Mouse (Mus musculus): ENCODE results near the gene Ptpre.
"Not testable (repeated sequence)": the region's sequence is repeated elsewhere in the genome, so short reads cannot be mapped to it uniquely, and the experiment has no call there.

The Ptpre gene

DNA sequence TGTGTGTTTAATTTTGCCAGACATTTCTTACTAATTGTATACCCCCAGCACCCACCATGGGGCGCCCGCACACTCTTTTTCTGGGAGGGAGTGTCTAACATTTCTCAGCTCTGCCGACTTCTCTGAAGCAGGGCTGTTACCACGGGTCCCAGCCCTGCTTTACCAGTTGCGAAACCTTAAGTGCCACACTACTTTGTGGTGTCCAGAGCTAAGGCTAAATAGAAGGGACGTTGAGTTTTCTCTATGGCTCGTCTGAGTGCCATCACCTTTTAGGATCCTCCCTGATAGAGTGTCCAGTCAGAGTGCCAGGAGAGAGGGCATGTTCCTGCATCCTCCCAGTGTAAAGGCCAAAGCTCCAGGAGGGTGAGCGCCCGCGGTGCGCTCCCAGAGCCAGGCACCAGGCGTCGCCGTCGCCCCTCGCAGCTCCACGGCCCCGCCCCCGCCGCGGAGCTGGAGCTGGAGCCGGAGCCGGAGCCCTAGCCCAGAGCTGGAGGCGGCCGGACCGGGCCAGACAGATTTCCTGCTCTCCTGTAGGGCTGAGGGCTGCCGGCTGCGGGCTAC, at the start of gene Ptpre:
Gene Ptpre, plus strand, starts transcription at position 141 of the 561 bp plus-strand sequence.
- peak; percentile 91 for DNase-seq (ENCODE audit: low spot score)

- no peak for DNase-seq (ENCODE audit: low spot score)
Observed at GRCm38 (mm10) chr7:135488214-135488810, 49.0 kb upstream of the Ptpre start.

DNA sequence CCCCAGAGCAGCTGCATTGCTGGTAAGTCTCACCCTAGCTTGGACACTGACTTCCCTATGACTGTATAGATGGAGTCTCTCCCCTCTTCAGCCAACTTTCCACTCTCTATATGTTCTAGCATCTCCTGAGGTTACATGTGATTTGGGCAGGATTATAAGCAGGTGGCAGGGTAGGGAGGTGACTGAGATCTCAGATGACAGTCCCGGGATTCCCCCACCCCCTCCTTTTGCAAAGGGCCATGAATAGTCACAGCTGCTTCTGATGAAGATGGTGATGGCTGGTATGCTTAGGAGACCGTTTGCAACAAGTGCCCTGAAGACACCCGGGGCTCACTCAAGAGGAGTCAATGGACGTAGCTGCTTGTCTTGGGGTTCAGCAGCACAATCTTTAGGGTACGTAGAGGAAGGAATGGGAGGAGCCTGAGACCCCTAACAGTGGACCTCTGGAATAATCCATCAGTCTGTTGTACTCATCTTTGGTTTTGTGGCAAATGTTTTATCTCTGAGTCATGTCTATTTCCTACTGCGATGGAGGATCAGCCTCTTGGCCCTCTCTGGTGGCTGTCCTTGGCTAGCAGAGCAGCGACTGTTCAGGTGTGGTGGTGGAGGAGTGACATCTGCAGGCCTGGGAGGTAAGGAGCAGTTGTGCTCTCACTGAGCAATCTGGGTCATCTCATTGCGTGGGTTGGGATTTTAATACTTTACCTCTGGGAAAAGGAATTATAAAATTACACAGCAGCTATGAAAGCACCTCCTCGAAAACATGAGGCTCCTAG, 47.4 kb upstream of the Ptpre start:
- no peak for DNase-seq (ENCODE audit: low spot score)

DNA sequence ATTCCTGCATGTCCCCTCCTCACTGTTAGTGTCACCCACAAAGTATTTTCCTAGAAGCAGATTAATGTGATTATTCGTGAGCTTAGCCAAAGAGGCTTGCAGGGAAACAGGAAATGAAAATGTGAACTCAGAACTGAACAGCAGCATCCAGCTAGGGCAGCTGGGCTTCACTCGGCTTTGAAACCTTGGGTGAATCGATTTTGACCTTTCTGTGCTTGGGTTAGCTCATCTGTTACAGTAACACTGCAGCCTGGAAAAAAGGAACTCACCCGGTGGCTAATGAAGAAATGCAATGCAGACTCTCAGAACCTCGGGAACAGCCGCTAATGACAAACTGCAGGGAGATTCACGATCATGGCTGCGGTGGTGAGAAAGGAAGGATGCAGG, 46.8 kb upstream of the Ptpre start:
- no peak for DNase-seq (ENCODE audit: low spot score)

DNA sequence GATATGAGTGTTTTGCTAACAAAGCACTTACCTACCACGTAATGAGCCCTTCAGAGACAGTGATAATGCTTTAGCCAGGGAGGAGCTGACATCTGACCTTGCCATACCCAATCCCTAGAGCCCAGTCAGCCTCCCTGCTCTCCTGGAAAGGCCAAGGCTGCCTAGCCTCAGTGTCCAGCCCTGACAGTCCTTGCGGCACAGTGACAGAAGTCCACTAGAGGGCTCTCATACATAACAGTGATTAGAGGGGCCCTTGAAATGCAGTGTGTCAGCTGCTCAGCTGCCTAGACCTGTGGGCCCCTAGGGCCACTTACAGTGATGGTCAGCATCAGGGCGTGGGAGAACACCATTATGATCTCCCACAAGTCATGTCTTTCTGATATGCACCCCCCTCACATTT, 42.0 kb upstream of the Ptpre start:
- DNase-seq (ENCODE audit: low spot score): no peak

DNA sequence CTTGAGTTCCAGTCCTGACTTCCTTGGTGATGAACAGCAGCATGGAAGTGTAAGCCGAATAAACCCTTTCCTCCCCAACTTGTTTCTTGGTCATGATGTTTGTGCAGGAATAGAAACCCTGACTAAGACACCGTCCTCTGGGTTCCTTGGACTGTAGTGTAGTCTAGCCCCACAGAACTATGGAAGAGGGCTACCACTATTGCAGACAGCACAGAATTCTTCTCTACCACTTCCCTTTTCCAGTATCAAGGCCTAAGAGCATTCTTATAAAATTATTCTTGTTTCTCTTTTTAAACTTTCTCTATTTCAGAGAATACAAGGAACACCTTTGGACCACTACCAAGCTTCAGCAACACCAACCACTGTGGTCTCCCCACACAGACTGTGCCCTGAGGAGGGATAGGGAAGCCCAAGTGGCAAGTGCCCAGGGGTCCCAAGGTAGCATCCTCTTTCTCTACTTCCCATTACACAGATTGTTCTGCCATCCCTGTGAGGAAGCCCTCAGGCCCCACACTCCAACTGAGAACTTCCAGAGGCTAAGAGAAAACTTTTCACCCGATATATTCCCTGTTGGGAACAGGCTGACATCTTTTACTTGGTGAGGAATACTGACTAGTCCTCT, 38.6 kb upstream of the Ptpre start:
- no peak for DNase-seq (ENCODE audit: low spot score)

GRCm38 (mm10) chr7:135499403-135499802, 37.9 kb upstream of the Ptpre start:
- no peak for DNase-seq (ENCODE audit: low spot score)

DNA sequence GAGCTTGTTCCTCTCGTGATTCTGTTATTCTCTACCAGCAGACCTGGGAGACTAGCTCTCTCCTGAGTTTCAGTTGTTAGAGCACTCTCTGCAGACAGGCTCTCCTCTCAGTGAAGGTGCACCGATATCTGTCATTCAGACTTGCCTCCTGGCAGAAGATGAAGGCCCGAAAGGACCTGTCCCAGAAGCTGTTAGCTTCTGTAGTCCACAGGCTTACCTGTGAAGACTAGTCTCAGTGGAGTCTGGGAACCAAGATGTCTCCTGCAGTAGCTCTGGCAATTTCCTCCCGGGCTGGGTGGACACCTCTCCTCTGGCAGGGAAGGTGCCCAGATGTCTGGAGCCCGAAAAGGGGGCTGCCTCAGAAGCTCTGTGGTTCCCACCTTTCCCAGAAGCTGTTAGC, 30.8 kb upstream of the Ptpre start:
- DNase-seq (ENCODE audit: low spot score): not testable (repeated sequence)

DNA sequence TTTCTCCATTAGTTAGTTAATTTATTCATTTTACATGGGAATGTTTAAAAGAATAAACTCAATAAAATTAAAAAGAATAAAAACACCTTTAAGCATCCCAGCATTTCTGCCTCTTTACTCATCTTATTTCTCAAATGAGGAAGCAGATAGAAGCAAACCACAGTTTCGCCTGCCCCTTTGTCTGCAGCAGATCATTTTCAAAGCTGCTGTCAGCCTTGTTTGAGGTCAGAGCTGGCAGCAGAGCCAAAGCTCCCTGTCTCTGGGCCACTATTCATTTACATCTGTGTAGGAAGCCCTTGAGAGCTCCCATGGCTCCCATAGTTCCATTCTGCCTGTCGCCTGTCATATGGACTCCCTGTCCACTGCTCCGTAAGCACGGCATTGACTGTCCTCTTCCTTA, 28.7 kb upstream of the Ptpre start:
- no peak for DNase-seq (ENCODE audit: low spot score)

- DNase-seq (ENCODE audit: low spot score): no peak
Observed at GRCm38 (mm10) chr7:135509272-135509671, 28.0 kb upstream of the Ptpre start.

DNA sequence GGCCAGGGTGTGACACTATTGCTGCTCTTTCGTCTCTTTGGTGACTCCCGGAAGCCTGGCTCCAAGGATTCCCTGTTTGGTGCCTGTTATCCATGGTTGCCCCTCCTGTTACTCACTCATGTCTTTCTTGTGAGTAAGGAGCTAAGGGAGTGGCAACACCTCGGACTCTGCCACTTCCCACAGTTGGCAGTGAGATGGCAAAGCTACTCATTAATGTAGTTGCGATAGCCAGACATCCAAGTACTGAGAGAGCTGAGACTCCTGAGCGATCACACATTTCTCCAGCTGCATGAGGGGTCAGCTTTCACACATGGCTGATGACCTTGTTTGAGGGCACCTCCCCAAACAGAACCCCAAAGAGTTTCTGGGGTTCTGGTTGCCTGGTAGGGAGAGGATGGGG, 26.9 kb upstream of the Ptpre start:
- DNase-seq (ENCODE audit: low spot score): no peak

DNA sequence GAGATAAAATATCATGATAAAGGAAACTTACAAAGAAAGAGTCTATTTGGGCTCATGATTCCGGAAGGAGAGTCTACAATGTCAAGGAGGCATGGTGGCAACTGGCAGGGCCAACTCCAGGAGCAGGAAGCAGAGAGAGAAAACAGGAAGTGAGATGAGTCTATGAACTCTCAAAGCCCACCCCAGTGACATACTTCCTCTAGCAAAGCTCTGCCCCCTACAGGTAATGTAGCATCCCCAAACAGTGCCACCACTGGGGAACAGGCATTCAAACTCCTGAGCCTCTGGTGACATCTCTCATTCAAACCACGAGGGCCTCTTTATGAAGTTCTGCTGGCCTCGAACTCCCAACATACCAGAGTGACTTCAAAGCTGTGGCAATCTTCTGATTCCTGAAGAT, 25.6 kb upstream of the Ptpre start:
- DNase-seq (ENCODE audit: low spot score): no peak

DNA sequence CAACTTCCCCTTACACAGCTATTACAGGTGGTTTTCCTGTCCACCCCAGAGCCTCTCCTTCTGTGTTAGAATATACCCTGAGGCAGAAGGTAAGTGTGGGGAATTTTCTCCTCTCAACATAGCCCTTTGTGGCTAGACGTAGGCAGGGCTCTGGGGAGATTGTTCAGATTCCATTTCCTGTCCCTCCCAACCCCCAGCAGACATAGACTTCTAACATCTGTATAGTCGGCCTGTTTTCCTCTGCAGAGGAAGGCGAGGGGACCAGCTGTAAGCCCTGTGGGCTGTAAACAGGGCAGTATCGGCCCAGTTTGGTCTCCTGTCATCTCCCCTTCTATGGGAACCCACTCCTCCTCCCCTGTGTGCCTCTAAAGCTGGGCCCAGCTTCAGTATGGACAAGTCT, 20.1 kb upstream of the Ptpre start:
- no peak for DNase-seq (ENCODE audit: low spot score)

DNA sequence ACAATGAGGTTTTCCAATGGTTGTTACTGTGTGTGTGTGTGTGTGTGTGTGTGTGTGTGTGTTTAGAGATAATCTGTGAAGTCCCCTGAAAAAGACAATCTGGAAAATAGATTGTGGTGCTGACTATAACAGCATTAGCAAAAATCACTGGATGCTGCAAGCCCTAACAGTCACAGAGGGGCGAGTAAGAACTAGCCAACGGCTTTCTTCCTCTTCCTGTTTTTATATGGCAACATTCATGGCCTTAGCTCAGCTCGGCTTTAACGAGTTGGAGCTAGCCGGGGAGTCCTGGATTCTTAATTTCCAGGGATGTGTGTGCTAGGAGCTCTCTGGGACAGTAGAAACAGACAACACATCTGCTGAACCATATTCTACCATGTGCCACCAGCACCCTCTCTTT, 17.0 kb upstream of the Ptpre start:
- no peak for DNase-seq (ENCODE audit: low spot score)

DNA sequence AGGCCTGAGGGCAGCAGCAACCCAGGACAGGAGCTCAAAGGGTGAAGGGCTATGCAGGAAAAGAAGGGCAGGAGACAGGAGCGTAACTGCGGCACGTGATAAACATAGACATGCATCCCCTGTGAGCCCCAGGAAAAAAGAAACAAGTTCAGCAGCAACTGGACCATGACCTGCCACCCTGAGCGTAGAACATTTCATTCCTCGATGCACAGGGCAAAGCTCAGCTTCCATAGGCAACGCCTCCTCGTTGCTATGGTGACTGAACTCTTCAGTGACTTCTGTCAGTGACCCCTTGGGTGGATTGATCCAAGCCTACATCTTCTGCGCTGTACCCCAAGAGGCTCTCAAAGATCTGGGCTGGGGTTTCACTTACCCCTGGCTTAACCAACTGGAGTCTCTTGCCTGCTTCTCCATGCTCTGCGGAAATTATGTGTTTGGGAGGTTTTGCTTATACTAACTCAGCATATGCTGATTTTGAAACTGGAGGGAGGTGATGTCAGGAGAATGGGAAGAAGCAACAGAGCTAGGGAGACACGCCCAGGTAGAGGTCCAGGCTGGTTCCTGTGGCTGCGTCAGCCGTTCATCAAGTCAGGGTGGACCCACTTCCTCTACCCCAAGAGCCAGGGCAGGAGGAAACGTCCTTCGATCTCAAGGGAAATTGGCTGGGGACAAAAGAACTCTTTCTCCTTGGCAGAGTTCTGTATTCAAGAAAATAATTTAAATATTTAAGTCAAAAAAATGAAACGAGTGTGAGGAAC, 15.3 kb upstream of the Ptpre start:
- DNase-seq (ENCODE audit: low spot score): no peak

- DNase-seq (ENCODE audit: low spot score): no peak
Observed at GRCm38 (mm10) chr7:135523981-135524380, 13.3 kb upstream of the Ptpre start.

DNA sequence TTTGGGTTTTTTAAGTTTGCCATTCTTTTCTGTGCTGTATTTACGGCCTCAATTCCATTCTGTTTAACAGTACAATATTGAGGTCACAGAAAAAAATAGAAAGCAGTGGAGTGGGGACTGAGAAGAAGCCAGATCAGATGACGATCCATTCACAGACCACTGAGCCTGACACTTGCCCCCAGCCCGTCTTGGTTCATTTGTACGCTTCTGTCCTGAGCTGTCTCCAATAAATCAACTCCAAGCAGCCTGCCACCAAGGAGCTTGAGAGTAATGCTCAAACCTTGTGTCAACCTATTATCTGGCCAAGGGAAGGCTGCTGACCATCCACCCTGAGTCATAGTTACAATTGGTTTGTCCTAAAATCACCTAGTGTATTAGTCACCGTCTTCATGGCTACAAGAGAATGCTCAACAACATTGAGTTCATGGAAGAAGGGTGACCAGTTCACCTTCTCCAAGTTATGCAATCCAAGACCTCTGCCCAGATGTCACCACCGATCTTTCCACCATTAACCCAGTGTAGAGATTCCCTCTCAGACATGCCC, 12.8 kb upstream of the Ptpre start:
- DNase-seq (ENCODE audit: low spot score): no peak

DNA sequence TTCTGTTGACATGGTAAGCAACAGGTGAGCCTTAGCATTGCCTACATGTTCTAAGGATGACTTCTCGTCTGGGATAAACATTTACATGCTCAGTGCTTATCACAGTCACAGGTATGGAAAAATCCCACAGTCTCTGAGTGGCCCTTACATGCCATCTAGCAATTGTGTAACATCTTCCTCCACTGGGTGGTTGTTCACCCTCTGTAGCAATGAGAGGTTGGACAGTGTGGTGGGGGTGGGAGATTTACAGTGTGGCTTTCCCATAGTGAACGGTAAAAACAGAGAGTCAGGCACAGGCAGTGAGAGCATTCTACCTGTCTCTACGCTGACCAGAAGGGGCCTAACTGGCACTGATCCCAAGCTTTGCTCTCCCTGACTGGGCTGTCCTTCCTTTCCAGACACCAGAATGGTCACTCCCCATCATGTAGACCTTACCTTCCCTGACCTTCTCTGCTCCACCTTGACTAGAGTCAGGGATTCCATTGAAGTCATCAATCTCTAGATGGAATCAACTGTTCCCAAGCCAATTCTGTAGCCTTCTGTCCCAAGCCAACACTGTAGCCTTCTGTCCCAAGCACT, 10.6 kb upstream of the Ptpre start:
- no peak for DNase-seq (ENCODE audit: low spot score)

GRCm38 (mm10) chr7:135527169-135527568, 10.1 kb upstream of the Ptpre start:
- DNase-seq (ENCODE audit: low spot score): no peak

- DNase-seq (ENCODE audit: low spot score): no peak
Observed at GRCm38 (mm10) chr7:135528515-135528914, 8.8 kb upstream of the Ptpre start, which contains the start of gene Clrn3. TSS of gene Clrn3 (minus strand) at chr7:135528654.

- no peak for DNase-seq (ENCODE audit: low spot score)
Observed at GRCm38 (mm10) chr7:135529068-135529467, 8.2 kb upstream of the Ptpre start.

Measured in ovary, postnatal 36 days (tissue).